Mouse (Mus musculus) neural tube, embryonic 12.5 days (tissue): Measurements from ENCODE around the gene Mageb1. TPM values are rescaled to one million over a fixed set of nuclear protein-coding genes. Genes with fewer than 3 reads are reported as not detected.
"Not testable (repeated sequence)": the region's sequence is repeated elsewhere in the genome, so short reads cannot be mapped to it uniquely, and the experiment has no call there.

Source experiments
- ATAC-seq: fragments of 200-750 bp; cut with Nextera tagmentation; 2 replicates; pipeline ENCODE4 v1.8.0; 2017; ENCODE audit warnings: low read depth, mild to moderate bottlenecking, moderate TSS enrichment, moderate library complexity; ENCODE audit not compliant: low FRiP score
- H3K27ac ChIP-seq: fragments of 300-500 bp; sonication (generic); 2 replicates; pipeline ENCODE4 v1.5.1; 2016
- H3K27me3 ChIP-seq: fragments of 300-500 bp; sonication (generic); replicated peaks from 2 replicates; pipeline ENCODE4 v1.6.1; 2016; ENCODE audit warnings: mild to moderate bottlenecking
- H3K36me3 ChIP-seq: fragments of 300-500 bp; sonication (generic); 2 replicates; pipeline ENCODE4 v1.6.1; 2016; ENCODE audit warnings: mild to moderate bottlenecking
- H3K4me1 ChIP-seq: fragments of 300-500 bp; sonication (generic); 2 replicates; pipeline ENCODE4 v1.6.1; 2016
- H3K4me2 ChIP-seq: fragments of 300-500 bp; sonication (generic); replicated peaks from 2 replicates; pipeline ENCODE4 v1.6.1; 2016; ENCODE audit warnings: mild to moderate bottlenecking
- H3K4me3 ChIP-seq: fragments of 300-500 bp; sonication (generic); 2 replicates; pipeline ENCODE4 v1.5.1; 2016
- H3K9ac ChIP-seq: fragments of 300-500 bp; sonication (generic); 2 replicates; pipeline ENCODE4 v1.6.1; 2016; ENCODE audit warnings: mild to moderate bottlenecking
- H3K9me3 ChIP-seq: fragments of 300-500 bp; sonication (generic); 2 replicates; pipeline ENCODE4 v1.6.1; 2016; ENCODE audit warnings: mild to moderate bottlenecking
- WGBS: fragments of 180-500 bp; shearing (Covaris S2); methylation state at CpG from one replicate; pipeline ENCODE4 v1.1.7; 2016; 5-methylcytosine and 5-hydroxymethylcytosine counted together
- polyA plus RNA-seq: library from polyadenylated mRNA; unstranded; fragments of >200 nt; fragmentation: Nextera tagmentation; extraction: Ambion mirVana; gene quantifications from 2 replicates; pipeline ENCODE4 v1.2.1, GENCODE M21; 2016

Gene Mageb1
- not detected in 2 replicates for polyA plus RNA-seq

DNA sequence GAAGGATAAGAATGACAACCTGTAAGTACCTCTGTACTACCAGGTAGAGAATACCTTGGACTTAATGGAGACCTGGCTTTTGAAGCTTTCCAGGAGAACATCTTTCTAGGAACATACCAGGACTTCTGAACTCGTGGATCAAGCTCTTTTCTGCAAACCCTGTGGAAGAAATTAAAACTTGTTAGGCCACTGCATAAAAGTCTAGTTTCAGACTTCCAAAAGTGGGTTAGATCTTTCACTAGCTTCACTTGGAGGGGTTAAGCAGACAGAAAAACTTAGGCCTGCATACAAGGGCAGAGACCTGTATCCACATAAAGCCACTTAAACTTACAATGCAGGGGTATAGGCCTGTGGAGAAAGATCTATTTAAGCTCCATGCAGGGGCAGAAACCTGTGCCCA is at the start of gene Mageb1:
TSS of gene Mageb1 (minus strand) at position 101 of the 400 bp plus-strand sequence.
- H3K4me1 ChIP-seq, H3K36me3 ChIP-seq: not testable (repeated sequence)
- WGBS: 25% methylated on average over 1 of the region's 1 CpGs

More for the DNA sequence above, at the start of gene Mageb1:
- H3K27ac ChIP-seq, ATAC-seq, H3K27me3 ChIP-seq, H3K9ac ChIP-seq, H3K4me3 ChIP-seq, H3K4me2 ChIP-seq, H3K9me3 ChIP-seq: not testable (repeated sequence)

Other genes with a start within 250 kb of the Mageb1 start
- gene Mageb5, start 233.3 kb downstream of the Mageb1 start, polyA plus RNA-seq: not detected in 2 replicates